Mouse (Mus musculus) layer of hippocampus, postnatal 36 days (tissue): ENCODE measurements around the gene Mitd1. TPM values are rescaled to one million over a fixed set of nuclear protein-coding genes. Genes with fewer than 3 reads are reported as not detected.
A peak's percentile ranks its signal among the peaks of the same experiment; 100 is the strongest.

Experiments used
- DNase-seq, 2 experiments: peaks; one replicate each; pipeline ENCODE4 v3.0.0; 2022
- total RNA-seq, 2 experiments: library from RNA; stranded (reverse); gene quantifications; 2 replicates each; pipeline ENCODE4 v1.2.3; 2021

The Mitd1 gene
- total RNA-seq, 2 experiments from 2014 or later, result 11.9 to 13.9 TPM

GRCm38 (mm10) chr1:37867056-37867455 lies 23.2 kb downstream of the Mitd1 start:
- DNase-seq, result no peak

- DNase-seq, result no peak
Measured at GRCm38 (mm10) chr1:37866286-37866685, 23.9 kb downstream of the Mitd1 start, which contains the start of gene Tsga10. Gene Tsga10, minus strand, starts transcription at chr1:37866429.

GRCm38 (mm10) chr1:37865401-37866215 lies 24.6 kb downstream of the Mitd1 start:
- DNase-seq, result no peak

GRCm38 (mm10) chr1:37864511-37865400 lies 25.5 kb downstream of the Mitd1 start:
- DNase-seq, result peak; percentile 99 to 100

- peak; percentile 41 for DNase-seq
Measured at GRCm38 (mm10) chr1:37850696-37851095, 39.5 kb downstream of the Mitd1 start.

- no peak for DNase-seq
Measured at GRCm38 (mm10) chr1:37846878-37847277, 43.3 kb downstream of the Mitd1 start.

- DNase-seq, result no peak
Measured at GRCm38 (mm10) chr1:37831681-37832080, 58.5 kb downstream of the Mitd1 start.

Other genes starting within 250 kb of the Mitd1 start
- gene 2010300C02Rik, start 170.3 kb downstream of the Mitd1 start, total RNA-seq, result 100 to 1,000 TPM; 362 to 390 TPM
- 10 to 100 TPM; 29.5 to 33.9 TPM for gene Tsga10, start 24.0 kb downstream of the Mitd1 start, total RNA-seq
- gene Lipt1, start 18.7 kb downstream of the Mitd1 start, total RNA-seq, result 1 to 10 TPM; 7.5 to 7.7 TPM
- 100 to 1,000 TPM; 137 to 150 TPM for gene Mrpl30, start 66 bp upstream of the Mitd1 start, total RNA-seq
- not detected for gene Lyg2, start 26.1 kb upstream of the Mitd1 start, total RNA-seq
- not detected for gene Lyg1, start 67.3 kb upstream of the Mitd1 start, total RNA-seq
- 10 to 100 TPM; 52.3 to 53.9 TPM for gene Txndc9, start 107.5 kb upstream of the Mitd1 start, total RNA-seq
- 10 to 100 TPM; 43.9 to 44.0 TPM for gene Eif5b, start 107.6 kb upstream of the Mitd1 start, total RNA-seq
- 10 to 100 TPM; 38.7 to 45.0 TPM for gene Rev1, start 239.4 kb upstream of the Mitd1 start, total RNA-seq